Mouse (Mus musculus) E14TG2a.4 (cell line): ENCODE measurements around the gene L3hypdh.

Experiments used
- CTCF ChIP-seq: conservative IDR thresholded peaks from 2 replicates; pipeline ENCODE4 v1.5.1; 2014; ENCODE audit warnings: low read length
- NANOG ChIP-seq: IDR thresholded peaks from 2 replicates; pipeline ENCODE4 v1.6.1; 2014; ENCODE audit warnings: borderline replicate concordance, low read length, mixed read lengths

GRCm38 (mm10) chr12:72047513-72047912, 37.7 kb downstream of the L3hypdh start:
- TF ChIP-seq CTCF (peak; percentile 24), NANOG (no peak)
